Mouse (Mus musculus): ENCODE data around the gene Acox2. TPM values are rescaled to one million over a fixed set of nuclear protein-coding genes. Genes with fewer than 3 reads are reported as not detected.

The Acox2 gene
- polyA plus RNA-seq, 1 experiment from 2014 or later = not detected

DNA sequence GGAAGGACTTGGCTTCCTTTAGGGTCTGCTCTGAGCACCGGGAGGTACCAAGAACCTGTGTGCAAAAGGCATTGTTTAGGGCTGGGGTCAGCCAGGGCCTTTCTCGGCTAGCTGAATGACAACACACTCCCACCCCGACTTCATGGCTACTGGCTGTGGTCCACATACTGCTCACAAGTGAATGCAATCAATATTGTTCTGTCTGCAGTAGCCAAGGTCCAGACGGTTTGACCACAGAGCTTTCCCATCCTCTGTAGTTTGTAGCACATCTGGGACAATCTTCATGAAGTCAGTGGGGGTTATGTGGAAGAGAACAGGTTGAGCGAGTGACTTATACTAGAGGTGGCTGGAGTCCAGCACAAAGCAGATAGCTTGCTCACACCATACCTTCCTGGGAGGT, 2.3 kb downstream of the Acox2 start:
- no peak overlapping the region for H3K9ac ChIP-seq (ENCODE audit: low read length)
- H3K4me2 ChIP-seq (ENCODE audit: low read depth, low read length, severe bottlenecking) = no peak overlapping the region
- H3K9me3 ChIP-seq (ENCODE audit: control insufficient read depth, low read length) = no peaks in the 10 kb centered on the region
- ATAC-seq (replicated peaks; ENCODE audit: low FRiP score) = no peak
- 80% methylated on average over 5 of the region's 5 CpGs for WGBS
- H3K27ac ChIP-seq (ENCODE audit: low read depth, low read length) = no peak overlapping the region
- no peaks in the 10 kb centered on the region for H3K27me3 ChIP-seq (ENCODE audit: control insufficient read depth, insufficient read depth, low read length)
- no peak overlapping the region for H3K4me3 ChIP-seq (ENCODE audit: low read depth, low read length)
- H3K36me3 ChIP-seq (ENCODE audit: control insufficient read depth, insufficient read depth, low read length) = no peaks in the 10 kb centered on the region
- no peaks in the 10 kb centered on the region for H3K4me1 ChIP-seq (replicated peaks; ENCODE audit: control insufficient read depth, insufficient read depth, low read length)
- no peak for DNase-seq (ENCODE audit: low spot score)

DNA sequence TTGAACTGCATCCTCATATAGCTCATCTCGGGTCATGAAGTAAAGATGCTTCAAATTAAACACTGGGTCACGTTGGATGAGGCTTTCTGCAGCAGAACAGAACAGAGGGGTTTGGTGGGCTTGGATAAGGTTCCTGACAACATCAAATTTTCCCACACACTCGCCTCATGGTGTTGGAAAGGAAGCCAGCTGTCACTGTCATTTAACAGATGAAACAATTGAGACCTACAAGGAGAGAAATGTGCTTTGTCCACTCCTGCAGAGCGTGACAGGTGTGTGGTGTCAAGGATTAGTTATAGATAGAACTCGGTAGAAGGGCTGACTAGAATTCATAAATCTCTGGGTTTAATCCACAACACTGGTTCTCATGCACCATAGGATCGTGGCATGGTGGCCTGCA, 3.1 kb downstream of the Acox2 start:
- no peaks in the 10 kb centered on the region for H3K4me1 ChIP-seq (replicated peaks; ENCODE audit: control insufficient read depth, insufficient read depth, low read length)
- H3K9me3 ChIP-seq (ENCODE audit: control insufficient read depth, low read length) = no peaks in the 10 kb centered on the region
- 79% methylated on average over 6 of the region's 6 CpGs for WGBS
- H3K4me2 ChIP-seq (ENCODE audit: low read depth, low read length, severe bottlenecking) = no peak overlapping the region
- no peaks in the 10 kb centered on the region for H3K36me3 ChIP-seq (ENCODE audit: control insufficient read depth, insufficient read depth, low read length)
- ATAC-seq (replicated peaks; ENCODE audit: low FRiP score) (no peak), DNase-seq (ENCODE audit: low spot score) (no peak)
- no peak overlapping the region for H3K9ac ChIP-seq (ENCODE audit: low read length)
- no peak overlapping the region for H3K4me3 ChIP-seq (ENCODE audit: low read depth, low read length)
- no peaks in the 10 kb centered on the region for H3K27me3 ChIP-seq (ENCODE audit: control insufficient read depth, insufficient read depth, low read length)
- H3K27ac ChIP-seq (ENCODE audit: low read depth, low read length) = no peak overlapping the region

DNA sequence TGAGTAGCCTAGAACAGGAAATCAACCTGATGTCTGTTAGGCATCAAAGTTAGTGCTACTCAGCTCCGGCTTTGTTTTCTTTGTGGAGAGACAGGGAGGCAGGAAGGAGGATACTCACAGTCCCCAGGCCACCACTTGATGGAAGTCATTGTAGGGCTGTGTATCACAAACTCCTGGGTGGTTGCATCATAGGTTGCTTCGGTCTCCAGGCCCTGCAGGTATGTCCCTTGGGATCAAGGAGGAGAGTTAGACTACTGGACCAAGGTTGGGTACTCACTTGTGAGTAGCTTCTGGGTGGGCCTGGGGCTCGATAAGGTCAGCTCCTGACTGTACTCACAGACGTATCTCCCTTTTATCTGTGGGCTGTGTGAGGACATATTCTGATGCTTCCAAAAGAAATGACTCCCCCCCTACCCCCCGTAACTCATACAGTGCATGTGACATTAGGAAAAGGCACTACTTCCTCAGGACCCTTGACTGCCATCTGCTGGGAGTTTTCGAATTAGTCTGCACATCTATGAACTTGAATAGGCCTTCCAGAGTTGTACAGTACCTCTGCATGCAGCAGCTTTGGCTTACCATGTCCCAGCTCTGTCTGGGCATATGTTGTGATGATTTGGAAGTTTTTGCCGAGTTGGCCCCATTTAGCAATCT, 4.0 kb downstream of the Acox2 start:
- Histone ChIP-seq H3K27ac (ENCODE audit: low read depth, low read length) (no peak overlapping the region), H3K4me3 (ENCODE audit: low read depth, low read length) (no peak overlapping the region), H3K36me3 (ENCODE audit: control insufficient read depth, insufficient read depth, low read length) (no peaks in the 10 kb centered on the region), H3K9me3 (ENCODE audit: control insufficient read depth, low read length) (no peaks in the 10 kb centered on the region), H3K4me2 (ENCODE audit: low read depth, low read length, severe bottlenecking) (no peak overlapping the region), H3K27me3 (ENCODE audit: control insufficient read depth, insufficient read depth, low read length) (no peaks in the 10 kb centered on the region), H3K9ac (ENCODE audit: low read length) (no peak overlapping the region), H3K4me1 (replicated peaks; ENCODE audit: control insufficient read depth, insufficient read depth, low read length) (no peaks in the 10 kb centered on the region)
- 78% methylated on average over 7 of the region's 7 CpGs for WGBS
- no peak for ATAC-seq (replicated peaks; ENCODE audit: low FRiP score)
- no peak for DNase-seq (ENCODE audit: low spot score)

DNA sequence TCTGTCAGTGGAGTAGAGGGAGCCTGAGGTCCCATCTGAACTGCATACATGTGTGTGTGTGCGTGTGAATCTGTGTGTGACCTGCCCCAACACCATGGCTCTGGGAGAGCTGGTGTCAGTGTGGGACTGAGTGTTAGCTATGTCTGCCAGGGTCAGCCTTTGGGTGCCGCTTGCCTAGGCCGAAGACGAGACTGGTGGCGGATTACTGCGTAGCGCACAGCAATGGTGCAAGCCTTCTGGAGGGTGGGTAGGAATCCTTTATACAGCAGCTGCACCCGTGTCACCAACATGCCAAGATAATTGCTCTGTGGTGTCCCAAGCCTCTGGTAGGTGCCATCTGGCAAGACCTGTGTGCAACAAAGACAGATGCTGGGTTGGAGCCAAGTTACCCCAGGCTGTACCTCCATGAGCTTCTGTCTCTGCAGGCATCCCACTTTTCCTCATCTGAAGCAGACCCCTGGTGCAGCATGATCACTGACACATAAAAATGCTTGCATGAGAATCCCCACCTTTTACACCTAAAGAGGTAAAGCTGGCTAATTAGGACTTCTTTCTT, 7.7 kb downstream of the Acox2 start:
- no peaks in the 10 kb centered on the region for H3K4me1 ChIP-seq (replicated peaks; ENCODE audit: control insufficient read depth, insufficient read depth, low read length)
- ATAC-seq (replicated peaks; ENCODE audit: low FRiP score) (no peak), DNase-seq (ENCODE audit: low spot score) (no peak)
- no peak overlapping the region for H3K4me2 ChIP-seq (ENCODE audit: low read depth, low read length, severe bottlenecking)
- no peaks in the 10 kb centered on the region for H3K27me3 ChIP-seq (ENCODE audit: control insufficient read depth, insufficient read depth, low read length)
- no peaks in the 10 kb centered on the region for H3K36me3 ChIP-seq (ENCODE audit: control insufficient read depth, insufficient read depth, low read length)
- no peaks in the 10 kb centered on the region for H3K9me3 ChIP-seq (ENCODE audit: control insufficient read depth, low read length)
- no peak overlapping the region for H3K4me3 ChIP-seq (ENCODE audit: low read depth, low read length)
- whole genome bisulfite sequencing = 94% methylated on average over 8 of the region's 8 CpGs
- H3K9ac ChIP-seq (ENCODE audit: low read length) = no peak overlapping the region
- no peak overlapping the region for H3K27ac ChIP-seq (ENCODE audit: low read depth, low read length)

DNA sequence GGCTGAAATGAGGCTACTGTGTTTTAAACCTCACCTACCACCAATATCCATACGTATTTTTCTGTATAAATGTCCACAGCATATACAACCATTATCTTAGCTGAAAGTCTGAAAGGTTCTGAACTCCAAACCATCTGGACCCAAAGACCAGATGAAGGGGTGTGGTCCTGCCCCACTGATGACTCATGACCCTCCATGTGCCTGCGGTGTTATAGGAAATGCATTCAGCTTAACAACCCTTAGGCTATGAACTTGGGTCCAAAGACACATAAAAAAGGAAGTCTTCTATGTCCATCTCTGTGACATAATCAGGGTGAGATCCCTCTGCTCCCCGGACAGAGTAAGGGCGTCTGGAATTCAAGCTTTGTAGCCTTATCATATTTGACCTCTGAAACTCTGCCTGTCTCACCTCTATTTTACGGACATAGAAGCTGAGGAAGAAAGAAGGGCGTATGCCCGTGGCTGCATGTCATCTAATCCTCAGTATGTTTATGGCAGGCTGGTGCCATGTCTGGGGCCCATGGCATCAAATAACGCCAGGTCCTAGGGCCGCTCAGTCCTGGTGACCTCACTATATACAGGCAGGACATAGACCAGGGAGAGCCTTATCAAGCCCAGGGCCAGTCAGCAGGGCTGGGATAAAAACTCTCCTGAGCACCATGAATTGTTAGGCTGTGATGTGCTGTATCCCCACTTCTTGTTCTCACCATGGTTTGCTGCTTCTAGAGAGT, 8.8 kb downstream of the Acox2 start:
- Histone ChIP-seq H3K36me3 (ENCODE audit: control insufficient read depth, insufficient read depth, low read length) (no peaks in the 10 kb centered on the region), H3K9ac (ENCODE audit: low read length) (no peak overlapping the region), H3K4me1 (replicated peaks; ENCODE audit: control insufficient read depth, insufficient read depth, low read length) (no peaks in the 10 kb centered on the region), H3K27ac (ENCODE audit: low read depth, low read length) (no peak overlapping the region), H3K4me3 (ENCODE audit: low read depth, low read length) (no peak overlapping the region), H3K4me2 (ENCODE audit: low read depth, low read length, severe bottlenecking) (no peak overlapping the region), H3K27me3 (ENCODE audit: control insufficient read depth, insufficient read depth, low read length) (no peaks in the 10 kb centered on the region), H3K9me3 (ENCODE audit: control insufficient read depth, low read length) (no peaks in the 10 kb centered on the region)
- WGBS = 83% methylated on average over 9 of the region's 9 CpGs
- DNase-seq (ENCODE audit: low spot score) (no peak), ATAC-seq (replicated peaks; ENCODE audit: low FRiP score) (no peak)

DNA sequence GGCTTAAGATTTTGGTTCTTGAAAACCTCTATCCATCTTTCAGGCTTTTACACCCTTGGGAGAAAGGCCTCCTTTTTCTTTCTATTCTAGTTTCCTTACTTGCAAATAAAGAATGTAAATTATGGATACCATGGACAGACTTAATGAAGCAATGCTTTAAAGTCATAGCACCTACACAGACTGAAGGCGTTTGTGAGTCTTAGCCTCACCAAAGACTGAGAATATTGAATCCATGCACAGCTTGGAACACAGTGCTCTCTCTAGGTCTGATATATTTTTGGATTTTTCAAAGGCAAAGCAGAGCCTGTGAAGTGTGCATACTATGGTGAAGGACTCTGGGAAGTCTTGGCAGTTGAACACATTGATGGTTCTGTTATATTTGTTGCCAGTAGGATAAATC, 9.9 kb downstream of the Acox2 start:
- Histone ChIP-seq H3K9me3 (ENCODE audit: control insufficient read depth, low read length) (no peaks in the 10 kb centered on the region), H3K27ac (ENCODE audit: low read depth, low read length) (no peak overlapping the region), H3K27me3 (ENCODE audit: control insufficient read depth, insufficient read depth, low read length) (no peaks in the 10 kb centered on the region), H3K9ac (ENCODE audit: low read length) (no peak overlapping the region), H3K36me3 (ENCODE audit: control insufficient read depth, insufficient read depth, low read length) (no peaks in the 10 kb centered on the region), H3K4me2 (ENCODE audit: low read depth, low read length, severe bottlenecking) (no peak overlapping the region), H3K4me1 (replicated peaks; ENCODE audit: control insufficient read depth, insufficient read depth, low read length) (no peaks in the 10 kb centered on the region), H3K4me3 (ENCODE audit: low read depth, low read length) (no peak overlapping the region)
- ATAC-seq (replicated peaks; ENCODE audit: low FRiP score) = no peak
- DNase-seq (ENCODE audit: low spot score) = no peak
- 92% methylated on average over 1 of the region's 1 CpGs for WGBS

DNA sequence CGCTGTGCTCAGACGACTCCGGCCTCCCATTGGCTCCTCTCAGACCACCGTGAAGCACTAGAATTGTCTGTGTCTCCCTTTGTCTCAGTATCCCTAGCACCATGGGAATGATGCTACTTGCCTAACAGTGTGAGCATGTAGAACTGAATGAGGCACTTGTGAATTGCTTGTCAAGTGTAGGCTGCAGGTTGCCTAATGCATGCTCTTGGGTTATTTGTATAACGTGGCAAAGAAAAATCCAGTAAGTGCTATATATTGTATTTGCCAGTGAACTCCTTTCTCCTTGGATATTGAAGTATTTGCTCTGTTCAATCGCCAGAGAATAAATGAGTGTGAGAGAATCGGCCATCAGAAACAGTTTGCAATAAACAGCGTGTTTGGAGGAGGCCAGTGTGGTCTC, 12.3 kb downstream of the Acox2 start:
- no peaks in the 10 kb centered on the region for H3K4me1 ChIP-seq (replicated peaks; ENCODE audit: control insufficient read depth, insufficient read depth, low read length)
- no peak for DNase-seq (ENCODE audit: low spot score)
- 86% methylated on average over 8 of the region's 8 CpGs for WGBS
- ATAC-seq (replicated peaks; ENCODE audit: low FRiP score) = no peak
- no peak overlapping the region for H3K4me3 ChIP-seq (ENCODE audit: low read depth, low read length)
- H3K27ac ChIP-seq (ENCODE audit: low read depth, low read length) = no peak overlapping the region
- H3K9ac ChIP-seq (ENCODE audit: low read length) = no peak overlapping the region
- H3K9me3 ChIP-seq (ENCODE audit: control insufficient read depth, low read length) = no peaks in the 10 kb centered on the region
- no peaks in the 10 kb centered on the region for H3K36me3 ChIP-seq (ENCODE audit: control insufficient read depth, insufficient read depth, low read length)
- H3K4me2 ChIP-seq (ENCODE audit: low read depth, low read length, severe bottlenecking) = no peak overlapping the region
- no peaks in the 10 kb centered on the region for H3K27me3 ChIP-seq (ENCODE audit: control insufficient read depth, insufficient read depth, low read length)

DNA sequence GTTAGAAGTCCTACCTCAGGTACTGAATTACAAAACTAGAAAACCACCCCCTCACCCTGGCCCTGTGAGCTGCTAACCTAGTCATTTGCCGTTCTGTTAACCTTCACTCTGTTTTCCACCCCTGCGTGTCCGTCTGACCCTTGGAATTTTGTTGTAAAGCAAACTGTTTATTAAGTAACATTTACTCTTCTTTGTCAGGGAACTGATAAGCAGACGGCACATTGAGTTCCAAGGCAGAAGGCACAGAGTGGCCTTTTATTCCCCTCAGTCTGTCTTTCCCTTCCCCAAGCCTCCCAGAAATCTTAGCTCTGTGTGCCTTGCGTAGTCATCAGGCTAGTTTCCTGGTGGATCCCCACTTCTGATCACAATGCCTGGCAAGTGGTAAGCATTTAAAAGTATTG, 14.9 kb downstream of the Acox2 start:
- Histone ChIP-seq H3K4me1 (replicated peaks; ENCODE audit: control insufficient read depth, insufficient read depth, low read length) (no peaks in the 10 kb centered on the region), H3K4me3 (ENCODE audit: low read depth, low read length) (no peak overlapping the region), H3K9me3 (ENCODE audit: control insufficient read depth, low read length) (no peaks in the 10 kb centered on the region), H3K9ac (ENCODE audit: low read length) (no peak overlapping the region), H3K4me2 (ENCODE audit: low read depth, low read length, severe bottlenecking) (no peak overlapping the region), H3K36me3 (ENCODE audit: control insufficient read depth, insufficient read depth, low read length) (no peaks in the 10 kb centered on the region), H3K27ac (ENCODE audit: low read depth, low read length) (no peak overlapping the region), H3K27me3 (ENCODE audit: control insufficient read depth, insufficient read depth, low read length) (no peaks in the 10 kb centered on the region)
- ATAC-seq (replicated peaks; ENCODE audit: low FRiP score) (no peak), DNase-seq (ENCODE audit: low spot score) (no peak)
- WGBS = 86% methylated on average over 5 of the region's 5 CpGs
